Mouse (Mus musculus): ENCODE measurements at regions not wholly inside any gene's neighbourhood (a gene's known extent, or its start where the extent isn't known, plus 50 kb on each side); places are given as distances from the start of the nearest gene placed in this dataset.

GRCm38 (mm10) chr17:88165811-88166210, 100.7 kb upstream of the Fbxo11 start:
- H3K4me3 ChIP-seq, result no peak overlapping the region
- no peak for DNase-seq
- no peaks in the 10 kb centered on the region for H3K79me2 ChIP-seq (replicated peaks; ENCODE audit: control insufficient read depth, insufficient read depth, low read length)
- no peaks in the 10 kb centered on the region for H3K36me3 ChIP-seq (ENCODE audit: control insufficient read depth, insufficient read depth, low read length)
- no peaks in the 10 kb centered on the region for H3K27me3 ChIP-seq (ENCODE audit: control insufficient read depth, insufficient read depth, low read length)
- no peaks in the 10 kb centered on the region for H3K4me1 ChIP-seq (ENCODE audit: control insufficient read depth, insufficient read depth, low read length)
- no peak for TF ChIP-seq POLR2A (IDR thresholded peaks at IDR 0.05; ENCODE audit: insufficient read depth, low read depth, low read length)
- no peak for TF ChIP-seq CTCF (IDR thresholded peaks at IDR 0.05)
- no peak for TF ChIP-seq EP300 (IDR thresholded peaks at IDR 0.05; ENCODE audit: insufficient read depth, low read depth, low read length)
- intact Hi-C loops (cut with DNase I), result no loop called here
- H3K9ac ChIP-seq (ENCODE audit: low read depth, low read length), result no peak overlapping the region
- 91% methylated on average over 6 of the region's 6 CpGs for whole genome bisulfite sequencing
- no peak overlapping the region for H3K27ac ChIP-seq

- no peaks in the 10 kb centered on the region for H3K27me3 ChIP-seq (ENCODE audit: control insufficient read depth, insufficient read depth, low read length)
- 51% methylated on average over 8 of the region's 8 CpGs for WGBS
- no peaks in the 10 kb centered on the region for H3K4me1 ChIP-seq (ENCODE audit: control insufficient read depth, insufficient read depth, low read length)
- TF ChIP-seq CTCF (IDR thresholded peaks at IDR 0.05) (no peak), POLR2A (IDR thresholded peaks at IDR 0.05; ENCODE audit: insufficient read depth, low read depth, low read length) (no peak), EP300 (IDR thresholded peaks at IDR 0.05; ENCODE audit: insufficient read depth, low read depth, low read length) (no peak)
- no peaks in the 10 kb centered on the region for H3K79me2 ChIP-seq (replicated peaks; ENCODE audit: control insufficient read depth, insufficient read depth, low read length)
- H3K9ac ChIP-seq (ENCODE audit: low read depth, low read length), result no peak overlapping the region
- DNase-seq, result no peak
- no peak overlapping the region for H3K27ac ChIP-seq
- no peaks in the 10 kb centered on the region for H3K36me3 ChIP-seq (ENCODE audit: control insufficient read depth, insufficient read depth, low read length)
- no peak overlapping the region for H3K4me3 ChIP-seq
- intact Hi-C loops (cut with DNase I), result no loop called here
Observed at GRCm38 (mm10) chr17:88168262-88169096, 103.4 kb upstream of the Fbxo11 start.

- Histone ChIP-seq H3K79me2 (replicated peaks; ENCODE audit: control insufficient read depth, insufficient read depth, low read length) (no peaks in the 10 kb centered on the region), H3K9ac (ENCODE audit: low read depth, low read length) (no peak overlapping the region), H3K27me3 (ENCODE audit: control insufficient read depth, insufficient read depth, low read length) (no peaks in the 10 kb centered on the region), H3K4me3 (no peak overlapping the region), H3K27ac (no peak overlapping the region), H3K36me3 (ENCODE audit: control insufficient read depth, insufficient read depth, low read length) (no peaks in the 10 kb centered on the region), H3K4me1 (ENCODE audit: control insufficient read depth, insufficient read depth, low read length) (no peaks in the 10 kb centered on the region)
- no peak for TF ChIP-seq EP300 (IDR thresholded peaks at IDR 0.05; ENCODE audit: insufficient read depth, low read depth, low read length)
- no peak for TF ChIP-seq CTCF (IDR thresholded peaks at IDR 0.05)
- no peak for TF ChIP-seq POLR2A (IDR thresholded peaks at IDR 0.05; ENCODE audit: insufficient read depth, low read depth, low read length)
- intact Hi-C loops (cut with DNase I), result no loop called here
- WGBS, result 71% methylated on average over 3 of the region's 3 CpGs
- DNase-seq, result no peak
Observed at GRCm38 (mm10) chr17:88171606-88172005, 106.5 kb upstream of the Fbxo11 start.

- H3K79me2 ChIP-seq (replicated peaks; ENCODE audit: control insufficient read depth, insufficient read depth, low read length), result no peaks in the 10 kb centered on the region
- no peaks in the 10 kb centered on the region for H3K36me3 ChIP-seq (ENCODE audit: control insufficient read depth, insufficient read depth, low read length)
- intact Hi-C loops (cut with DNase I), result no loop called here
- H3K9ac ChIP-seq (ENCODE audit: low read depth, low read length), result no peak overlapping the region
- no peak overlapping the region for H3K4me3 ChIP-seq
- no peaks in the 10 kb centered on the region for H3K4me1 ChIP-seq (ENCODE audit: control insufficient read depth, insufficient read depth, low read length)
- 44% methylated on average over 4 of the region's 4 CpGs for WGBS
- H3K27ac ChIP-seq, result no peak overlapping the region
- no peak for DNase-seq
- TF ChIP-seq POLR2A (IDR thresholded peaks at IDR 0.05; ENCODE audit: insufficient read depth, low read depth, low read length) (no peak), EP300 (IDR thresholded peaks at IDR 0.05; ENCODE audit: insufficient read depth, low read depth, low read length) (no peak), CTCF (IDR thresholded peaks at IDR 0.05) (0 out of 2 replicates have a peak, but pooled peaks have one; percentile 8)
- no peaks in the 10 kb centered on the region for H3K27me3 ChIP-seq (ENCODE audit: control insufficient read depth, insufficient read depth, low read length)
Observed at GRCm38 (mm10) chr17:88173354-88174032, 108.4 kb upstream of the Fbxo11 start.

GRCm38 (mm10) chr17:88174242-88174679, 109.2 kb upstream of the Fbxo11 start:
- Histone ChIP-seq H3K27me3 (ENCODE audit: control insufficient read depth, insufficient read depth, low read length) (no peaks in the 10 kb centered on the region), H3K27ac (no peak overlapping the region), H3K9ac (ENCODE audit: low read depth, low read length) (no peak overlapping the region), H3K4me3 (no peak overlapping the region), H3K79me2 (replicated peaks; ENCODE audit: control insufficient read depth, insufficient read depth, low read length) (no peaks in the 10 kb centered on the region), H3K36me3 (ENCODE audit: control insufficient read depth, insufficient read depth, low read length) (no peaks in the 10 kb centered on the region), H3K4me1 (ENCODE audit: control insufficient read depth, insufficient read depth, low read length) (no peaks in the 10 kb centered on the region)
- no peak for DNase-seq
- WGBS, result 70% methylated on average over 10 of the region's 10 CpGs
- intact Hi-C loops (cut with DNase I), result no loop called here
- TF ChIP-seq POLR2A (IDR thresholded peaks at IDR 0.05; ENCODE audit: insufficient read depth, low read depth, low read length) (no peak), CTCF (IDR thresholded peaks at IDR 0.05) (no peak), EP300 (IDR thresholded peaks at IDR 0.05; ENCODE audit: insufficient read depth, low read depth, low read length) (no peak)
